Mouse (Mus musculus): ENCODE data around the gene A630095N17Rik. TPM values are rescaled to one million over a fixed set of nuclear protein-coding genes. Genes with fewer than 3 reads are reported as not detected.

Gene A630095N17Rik
- total RNA-seq, 2 experiments from 2014 or later: not detected

DNA sequence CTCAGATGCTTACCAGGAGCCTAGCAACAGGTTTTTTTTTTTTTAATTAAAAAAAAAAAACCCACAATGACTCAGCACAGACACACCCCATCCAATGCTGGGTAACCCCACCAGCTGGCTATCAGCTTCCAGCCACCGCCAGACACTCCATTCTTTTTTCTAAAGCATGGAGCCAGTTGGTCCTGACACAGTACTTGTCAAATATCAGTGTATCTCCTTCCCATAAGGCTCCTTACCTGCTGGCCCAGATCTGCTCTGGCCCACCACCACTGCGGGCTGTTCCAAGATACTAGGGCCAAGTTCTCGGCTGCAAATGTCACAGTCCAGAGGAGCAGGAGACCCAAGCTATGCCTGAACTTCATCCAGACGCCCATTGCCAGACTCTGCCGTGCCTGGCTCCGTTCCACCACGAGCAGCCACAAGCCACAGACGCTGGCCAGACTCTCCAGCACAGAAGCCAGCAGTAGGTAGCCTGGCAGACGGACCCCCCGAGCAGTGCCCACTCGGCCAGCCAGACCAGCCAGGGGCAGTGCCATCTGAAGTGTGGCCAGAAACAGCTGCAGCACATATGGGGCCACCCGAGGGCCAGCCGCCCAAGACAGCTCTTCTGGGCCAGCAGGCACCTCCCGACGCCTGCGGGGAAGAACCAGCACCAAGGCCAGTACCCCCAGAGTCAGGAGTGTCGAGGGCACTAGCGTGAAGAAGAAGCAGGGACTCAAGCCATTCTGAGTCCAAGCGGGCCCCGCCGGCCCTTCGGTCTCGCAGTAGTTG is 52.4 kb downstream of the A630095N17Rik start:
- DNase-seq (ENCODE audit: low spot score in 2 of 2): peak; percentile 25 to 34

Small RNA genes lying within 50 kb of the gene (microRNA-seq; reads per million reads assigned to microRNA genes)
- 0 reads per million in 2 experiments for gene Gm27943

Other genes starting within 250 kb of the A630095N17Rik start
- gene Nhej1, start 106.9 kb downstream of the A630095N17Rik start, total RNA-seq (2021): 1 to 10 TPM; 1.8 to 2.4 TPM
- 1 to 10 TPM; 2.0 to 3.9 TPM for gene Slc23a3, start 98.2 kb downstream of the A630095N17Rik start, total RNA-seq (2021)
- gene Cnppd1, start 89.4 kb downstream of the A630095N17Rik start, total RNA-seq (2021): 10 to 100 TPM; 31.1 to 35.2 TPM
- 100 to 1,000 TPM; 210 to 215 TPM for gene Retreg2, start 89.3 kb downstream of the A630095N17Rik start, total RNA-seq (2021)
- gene Zfand2b, start 63.5 kb downstream of the A630095N17Rik start, total RNA-seq (2021): 10 to 100 TPM; 26.3 to 29.1 TPM
- 10 to 100 TPM; 20.4 to 22.2 TPM for gene Abcb6, start 51.7 kb downstream of the A630095N17Rik start, total RNA-seq (2021)
- 10 to 100 TPM; 24.4 to 27.0 TPM for gene Ankzf1, start 40.0 kb downstream of the A630095N17Rik start, total RNA-seq (2021)
- 100 to 1,000 TPM; 124 to 125 TPM for gene Atg9a, start 39.9 kb downstream of the A630095N17Rik start, total RNA-seq (2021)
- 10 to 100 TPM; 10.8 to 12.2 TPM for gene Glb1l, start 21.3 kb downstream of the A630095N17Rik start, total RNA-seq (2021)
- 10 to 100 TPM; 86.2 to 89.3 TPM for gene Stk16, start 21.3 kb downstream of the A630095N17Rik start, total RNA-seq (2021)
- 100 to 1,000 TPM; 630 to 703 TPM for gene Tuba4a, start 12.2 kb downstream of the A630095N17Rik start, total RNA-seq (2021)
- gene Dnajb2, start 4.3 kb upstream of the A630095N17Rik start, total RNA-seq (2021): 100 to 1,000 TPM; 107 to 116 TPM
- 100 to 1,000 TPM; 480 to 486 TPM for gene Ptprn, start 32.4 kb upstream of the A630095N17Rik start, total RNA-seq (2021)
- gene Resp18, start 46.3 kb upstream of the A630095N17Rik start, total RNA-seq (2021): 100 to 1,000 TPM; 169 to 185 TPM
- gene Dnpep, start 85.9 kb upstream of the A630095N17Rik start, total RNA-seq (2021): 10 to 100 TPM; 56.5 to 57.4 TPM
- under 1 TPM; 0.88 to 0.91 TPM for gene Des, start 128.2 kb upstream of the A630095N17Rik start, total RNA-seq (2021)
- 100 to 1,000 TPM; 181 to 191 TPM for gene Speg, start 143.2 kb upstream of the A630095N17Rik start, total RNA-seq (2021)
- gene Gmppa, start 203.8 kb upstream of the A630095N17Rik start, total RNA-seq (2021): 10 to 100 TPM; 67.1 to 70.4 TPM
- 10 to 100 TPM; 16.2 to 19.6 TPM for gene Asic4, start 218.3 kb upstream of the A630095N17Rik start, total RNA-seq (2021)
- gene Chpf, start 247.2 kb upstream of the A630095N17Rik start, total RNA-seq (2021): 10 to 100 TPM; 87.2 to 93.6 TPM
- gene Tmem198, start 247.4 kb upstream of the A630095N17Rik start, total RNA-seq (2021): 100 to 1,000 TPM in 1 of 2 experiments, 10 to 100 TPM in 1; 93.8 to 107 TPM

Measured in left cerebral cortex, adult 18-20 months (tissue).